Mouse (Mus musculus) heart, embryonic 14.5 days (tissue): ENCODE data around the gene Rnf13. TPM values are rescaled to one million over a fixed set of nuclear protein-coding genes. Genes with fewer than 3 reads are reported as not detected.
"Not testable (repeated sequence)": the region's sequence is repeated elsewhere in the genome, so short reads cannot be mapped to it uniquely, and the experiment has no call there.

Experiments used
- ATAC-seq: fragments of 200-750 bp; cut with Nextera tagmentation; 2 replicates; pipeline ENCODE4 v1.8.0; 2017; ENCODE audit warnings: low read depth, moderate TSS enrichment; ENCODE audit not compliant: insufficient number of reproducible peaks, insufficient read depth, low FRiP score
- H3K27ac ChIP-seq, 2 experiments: fragments of 200-500 bp in 1 of 2; fragments of 300-500 bp in 1 of 2; sonication (generic) in 1 of 2; replicated peaks in 1 of 2; 2 replicates each; pipeline ENCODE4 v1.5.1; 2012 to 2014; ENCODE audit warnings: low read depth in 2 of 2, low read length in 2 of 2, control low read depth in 1 of 2, mild to moderate bottlenecking in 1 of 2, mixed read lengths in 1 of 2; ENCODE audit not compliant: control insufficient read depth in 1 of 2, insufficient read depth in 1 of 2
- H3K27me3 ChIP-seq: fragments of 300-500 bp; sonication (generic); 2 replicates; pipeline ENCODE4 v1.6.1; 2014; ENCODE audit warnings: mild to moderate bottlenecking, low read length, control low read depth; ENCODE audit not compliant: control insufficient read depth, insufficient read depth
- H3K36me3 ChIP-seq: fragments of 300-500 bp; sonication (generic); 2 replicates; pipeline ENCODE4 v1.6.1; 2014; ENCODE audit warnings: mild to moderate bottlenecking, control low read depth, low read length, mixed read lengths; ENCODE audit not compliant: control insufficient read depth, insufficient read depth
- H3K4me1 ChIP-seq, 2 experiments: fragments of 200-500 bp in 1 of 2; fragments of 300-500 bp in 1 of 2; sonication (generic) in 1 of 2; 2 replicates each; pipeline ENCODE4 v1.6.1; 2012 to 2014; ENCODE audit warnings: low read length in 2 of 2, control low read depth in 1 of 2, mixed read lengths in 1 of 2; ENCODE audit not compliant: control insufficient read depth in 2 of 2, insufficient read depth in 2 of 2
- H3K4me2 ChIP-seq: fragments of 300-500 bp; sonication (generic); 2 replicates; pipeline ENCODE4 v1.6.1; 2014; ENCODE audit warnings: mild to moderate bottlenecking, low read length
- H3K4me3 ChIP-seq, 2 experiments: fragments of 200-500 bp in 1 of 2; fragments of 300-500 bp in 1 of 2; sonication (generic) in 1 of 2; 2 replicates each; pipeline ENCODE4 v1.5.1; 2012 to 2014; ENCODE audit warnings: low read length in 2 of 2, mild to moderate bottlenecking in 2 of 2, control low read depth in 1 of 2, low read depth in 1 of 2, moderate library complexity in 1 of 2; ENCODE audit not compliant: control insufficient read depth in 1 of 2, insufficient read depth in 1 of 2
- H3K9ac ChIP-seq: fragments of 300-500 bp; sonication (generic); 2 replicates; pipeline ENCODE4 v1.6.1; 2014; ENCODE audit warnings: mild to moderate bottlenecking, low read length
- H3K9me3 ChIP-seq: fragments of 300-500 bp; sonication (generic); 2 replicates; pipeline ENCODE4 v1.6.1; 2016; ENCODE audit warnings: low read length, control low read depth; ENCODE audit not compliant: control insufficient read depth
- WGBS: fragments of 180-500 bp; shearing (Covaris S2); extraction: QIAGEN DNeasy Blood & Tissue Kit; methylation state at CpG from one replicate; pipeline ENCODE4 v1.1.7; 2014; 5-methylcytosine and 5-hydroxymethylcytosine counted together
- polyA plus RNA-seq: library from polyadenylated mRNA; unstranded; fragments of >200 nt; fragmentation: Nextera tagmentation; extraction: Ambion mirVana; gene quantifications from 2 replicates; pipeline ENCODE4 v1.2.1, GENCODE M21; 2014

Rnf13 gene
- polyA plus RNA-seq, 1 experiment from 2014 or later: 83.9 TPM

- H3K4me3 ChIP-seq, H3K4me1 ChIP-seq, H3K27me3 ChIP-seq, H3K9ac ChIP-seq, H3K36me3 ChIP-seq, ATAC-seq, H3K9me3 ChIP-seq: not testable (repeated sequence)
- Histone ChIP-seq H3K27ac (peak overlapping the region; percentile 3 to 62; a peak in 2 of 4 replicates), H3K4me2 (peak overlapping the region; percentile 36; the same call in 1 of the 2 replicates)
- WGBS: 28% methylated on average over 6 of the region's 6 CpGs
These were observed 59.2 kb downstream of the Rnf13 start for GRCm38 (mm10) chr3:57795071-57795470.

- WGBS: 79% methylated on average over 6 of the region's 6 CpGs
- H3K4me1 ChIP-seq: no peaks in the 10 kb centered on the region
- no peak overlapping the region for H3K4me3 ChIP-seq
- no peak overlapping the region for H3K9ac ChIP-seq
- no peaks in the 10 kb centered on the region for H3K9me3 ChIP-seq
- no peak overlapping the region for H3K4me2 ChIP-seq
- no peaks in the 10 kb centered on the region for H3K36me3 ChIP-seq
- no peaks in the 10 kb centered on the region for H3K27me3 ChIP-seq
- no peak for ATAC-seq
- H3K27ac ChIP-seq: no peak overlapping the region
These were observed 79.6 kb downstream of the Rnf13 start for GRCm38 (mm10) chr3:57815447-57815846.

GRCm38 (mm10) chr3:57825866-57826265 is 90.0 kb downstream of the Rnf13 start:
- H3K4me2 ChIP-seq: no peak overlapping the region
- H3K36me3 ChIP-seq: peaks cover 42% of the 10 kb centered on the region
- H3K9ac ChIP-seq: no peak overlapping the region
- no peak for ATAC-seq
- no peak overlapping the region for H3K4me3 ChIP-seq
- H3K4me1 ChIP-seq: no peaks in the 10 kb centered on the region
- no peaks in the 10 kb centered on the region for H3K27me3 ChIP-seq
- no peak overlapping the region for H3K27ac ChIP-seq
- H3K9me3 ChIP-seq: no peaks in the 10 kb centered on the region
- 94% methylated on average over 3 of the region's 3 CpGs for WGBS

GRCm38 (mm10) chr3:57833585-57833984 is 97.7 kb downstream of the Rnf13 start:
- Histone ChIP-seq H3K36me3 (peaks cover 29% of the 10 kb centered on the region), H3K4me1 (no peaks in the 10 kb centered on the region), H3K9ac (no peak overlapping the region), H3K27ac (no peak overlapping the region), H3K27me3 (no peaks in the 10 kb centered on the region), H3K4me3 (no peak overlapping the region), H3K9me3 (no peaks in the 10 kb centered on the region), H3K4me2 (no peak overlapping the region)
- WGBS: 89% methylated on average over 11 of the region's 11 CpGs
- no peak for ATAC-seq

GRCm38 (mm10) chr3:57836911-57837310 is 101.0 kb downstream of the Rnf13 start:
- Histone ChIP-seq H3K9ac (no peak overlapping the region), H3K27ac (no peak overlapping the region), H3K27me3 (no peaks in the 10 kb centered on the region), H3K36me3 (peaks cover 28% of the 10 kb centered on the region; the same call in 1 of the 2 replicates), H3K9me3 (0 out of 2 replicates have a peak, but pooled peaks cover 3% of the 10 kb centered on the region), H3K4me2 (no peak overlapping the region), H3K4me1 (no peaks in the 10 kb centered on the region), H3K4me3 (no peak overlapping the region)
- no peak for ATAC-seq
- 92% methylated on average over 4 of the region's 4 CpGs for WGBS

- Histone ChIP-seq H3K4me2 (no peak overlapping the region), H3K4me1 (peaks cover 2 to 11% of the 10 kb centered on the region in 2 experiments; a peak in 3 of 4 replicates), H3K27me3 (no peaks in the 10 kb centered on the region), H3K9ac (no peak overlapping the region), H3K4me3 (no peak overlapping the region), H3K27ac (no peak overlapping the region), H3K9me3 (0 out of 2 replicates have a peak, but pooled peaks cover 3% of the 10 kb centered on the region), H3K36me3 (peaks cover 31% of the 10 kb centered on the region)
- no peak for ATAC-seq
These were observed 107.9 kb downstream of the Rnf13 start for GRCm38 (mm10) chr3:57843775-57844174.

- peak overlapping the region; percentile 57 to 89 for H3K27ac ChIP-seq
- WGBS: 18% methylated on average over 11 of the region's 11 CpGs
These were observed 110.2 kb downstream of the Rnf13 start for GRCm38 (mm10) chr3:57845786-57846661.

More at GRCm38 (mm10) chr3:57845786-57846661, 110.2 kb downstream of the Rnf13 start:
- no peak for ATAC-seq
- peak overlapping the region; percentile 99; a peak in 3 of 4 replicates for H3K4me3 ChIP-seq
- H3K9me3 ChIP-seq: no peaks in the 10 kb centered on the region
- H3K9ac ChIP-seq: peak overlapping the region; percentile 89
- H3K4me1 ChIP-seq: peaks cover 2 to 11% of the 10 kb centered on the region in 2 experiments; a peak in 3 of 4 replicates
- H3K27me3 ChIP-seq: no peaks in the 10 kb centered on the region
- H3K4me2 ChIP-seq: peak overlapping the region; percentile 71
- peaks cover 31% of the 10 kb centered on the region for H3K36me3 ChIP-seq
